Comparison of ENCODE assay signal across 9 mouse cellular contexts in the genomic region with DNA sequence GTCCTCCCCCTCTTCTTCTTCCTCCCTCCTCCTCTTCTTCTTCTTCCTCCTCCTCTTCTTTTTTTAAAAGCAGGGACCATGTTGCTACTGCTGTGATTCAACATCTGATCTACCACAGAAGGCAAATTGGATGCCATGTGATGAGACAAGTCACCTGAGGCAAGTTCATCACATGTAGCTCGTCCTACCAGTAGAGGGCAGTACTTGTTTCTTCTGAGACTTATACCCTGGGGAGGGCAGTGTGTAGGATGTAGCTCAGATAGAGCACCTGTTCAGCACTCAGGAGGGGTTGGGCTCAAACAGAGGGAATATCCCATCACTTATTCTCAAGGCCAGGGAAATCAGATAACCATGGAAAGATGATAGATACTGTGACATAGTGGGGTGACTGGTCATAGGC. TPM values are rescaled to one million over a fixed set of nuclear protein-coding genes. Genes with fewer than 3 reads are reported as not detected.
DNase-seq lines count a peak whose midpoint lies in the region; ATAC-seq and TF ChIP-seq lines count a peak whose summit lies in the region.
"Had no signal": no experiment of that assay in that cellular context is flagged by ENCODE, and none has a peak within 500 bp of the region (broad histone marks: within the 10 kb centered on the region; RNA-seq: fewer than 3 reads in every experiment).

No protein-coding gene starts in this region.

- peak; percentile 89 for DNase-seq in heart, adult 11 months
- DNase-seq in heart, postnatal 36 days, result no peak
- DNase-seq in thymus, adult 2 months, result peak; percentile 13
- no peak for DNase-seq in thymus, postnatal 36 days
- peak; percentile 7 for DNase-seq in embryo, embryonic 10.5 days (ENCODE audit: low spot score)
- DNase-seq in gastrocnemius, postnatal 14 days, result no peak

- H3K4me3 ChIP-seq in thymus, adult 2 months (ENCODE audit: control insufficient read depth, insufficient read depth, low read length), result no peak overlapping the region
- H3K4me3 ChIP-seq in forebrain, embryonic 15.5 days, result no peak overlapping the region
- H3K4me3 ChIP-seq: midbrain, embryonic 12.5 days had no signal

- no peak overlapping the region for H3K4me2 ChIP-seq in forebrain, embryonic 15.5 days (replicated peaks)
- H3K4me2 ChIP-seq: midbrain, embryonic 12.5 days had no signal

- intact Hi-C loops in heart, postnatal 36 days (cut with DNase I), result loop anchor here (2.0 to 5.0 kb wide), 2 partner anchors 130 to 178 kb away; no protein-coding TSS in a partner anchor
- intact Hi-C loops in gastrocnemius, postnatal 14 days (cut with DNase I; ENCODE audit: low total_unique reads), result no loop called here

- H3K27me3 ChIP-seq in thymus, adult 2 months (ENCODE audit: control insufficient read depth, insufficient read depth, low read length), result no peaks in the 10 kb centered on the region
- no peaks in the 10 kb centered on the region for H3K27me3 ChIP-seq in forebrain, embryonic 15.5 days
- H3K27me3 ChIP-seq: midbrain, embryonic 12.5 days had no signal

- no peak overlapping the region for H3K9ac ChIP-seq in forebrain, embryonic 15.5 days (replicated peaks)
- H3K9ac ChIP-seq: midbrain, embryonic 12.5 days had no signal

- no peaks in the 10 kb centered on the region for H3K4me1 ChIP-seq in thymus, adult 2 months (replicated peaks; ENCODE audit: control insufficient read depth, insufficient read depth, low read length)
- H3K4me1 ChIP-seq in forebrain, embryonic 15.5 days, result no peaks in the 10 kb centered on the region
- H3K4me1 ChIP-seq: midbrain, embryonic 12.5 days had no signal

- H3K36me3 ChIP-seq in thymus, adult 2 months (ENCODE audit: control insufficient read depth, insufficient read depth, low read length), result no peaks in the 10 kb centered on the region
- no peaks in the 10 kb centered on the region for H3K36me3 ChIP-seq in forebrain, embryonic 15.5 days
- H3K36me3 ChIP-seq: midbrain, embryonic 12.5 days had no signal

- TF ChIP-seq CTCF in thymus, adult 2 months (IDR thresholded peaks at IDR 0.05; ENCODE audit: borderline replicate concordance, control insufficient read depth, extremely low read depth, insufficient read depth, low read length, poor library complexity), result no peak

- WGBS in thymus, adult 2 months, result 26% methylated on average over 1 of the region's 1 CpGs
- 43% methylated on average over 1 of the region's 1 CpGs for WGBS in forebrain, embryonic 15.5 days

- no peak for TF ChIP-seq POLR2A in thymus, adult 2 months (IDR thresholded peaks at IDR 0.05; ENCODE audit: control insufficient read depth, extremely low read depth, insufficient read depth, low read length, poor library complexity)

- ATAC-seq in neutrophil, adult 5-6 weeks (ENCODE audit: extremely low read depth, insufficient number of reproducible peaks, low FRiP score, poor library complexity, severe bottlenecking), result peak; percentile 60; the same call in 1 of the 2 replicates
- ATAC-seq in forebrain, embryonic 15.5 days (replicated peaks), result no peak

- H3K27ac ChIP-seq in thymus, adult 2 months (ENCODE audit: control insufficient read depth, insufficient read depth, low read length), result no peak overlapping the region
- H3K27ac ChIP-seq in forebrain, embryonic 15.5 days (replicated peaks), result no peak overlapping the region
- H3K27ac ChIP-seq: midbrain, embryonic 12.5 days had no signal

- H3K9me3 ChIP-seq in forebrain, embryonic 15.5 days, result no peaks in the 10 kb centered on the region
- H3K9me3 ChIP-seq: midbrain, embryonic 12.5 days had no signal

RNA-seq across cellular contexts. Expression of gene Ncr1, which starts 40.3 kb away (rescaled TPM):
- not detected for total RNA-seq in heart, postnatal 36 days (2021)
- 0.22 and 0.57 TPM in 2 replicates for polyA plus RNA-seq in thymus, adult 2 months (2012; rRNA removed)
- total RNA-seq in neutrophil, adult 5-6 weeks (2017), result 3.6 and 9.1 TPM in 2 replicates
- polyA plus RNA-seq in forebrain, embryonic 15.5 days (2015; fragmentation: Nextera tagmentation; extraction: Ambion mirVana), result not detected in 2 replicates
- total RNA-seq in gastrocnemius, postnatal 14 days (2021), result not detected
- polyA plus RNA-seq: midbrain, embryonic 12.5 days had no signal

RNA-seq across cellular contexts. Expression of gene Lilra5, which starts 59.6 kb away (rescaled TPM):
- 1 to 10 TPM in 1 of 2 experiments, under 1 TPM in 1; 0.80 to 1.0 TPM for total RNA-seq in heart, postnatal 36 days (2021)
- 0.27 and 0.74 TPM in 2 replicates for polyA plus RNA-seq in thymus, adult 2 months (2012; rRNA removed)
- total RNA-seq in neutrophil, adult 5-6 weeks (2017), result 0.35 TPM in 1 of 2 replicates, not detected in the other
- polyA plus RNA-seq in forebrain, embryonic 15.5 days (2015; fragmentation: Nextera tagmentation; extraction: Ambion mirVana), result 0.11 TPM in 1 of 2 replicates, not detected in the other
- under 1 TPM in 1 of 2 experiments, not detected in 1; 0.12 TPM for total RNA-seq in gastrocnemius, postnatal 14 days (2021)
- polyA plus RNA-seq: midbrain, embryonic 12.5 days had no signal

Comparison
In these comparisons a context has a peak if more than half of its experiments do, and no peak if none do; other contexts are left out.
1. DNase-seq: peak in heart, adult 11 months (single experiment), thymus, adult 2 months (single experiment) and embryo, embryonic 10.5 days (single experiment); none in heart, postnatal 36 days (0 of 2), thymus, postnatal 36 days (0 of 2) and gastrocnemius, postnatal 14 days (single experiment).